Mouse (Mus musculus): ENCODE measurements around the gene Gm17467. TPM values are rescaled to one million over a fixed set of nuclear protein-coding genes. Genes with fewer than 3 reads are reported as not detected.
"Not testable (repeated sequence)": the region's sequence is repeated elsewhere in the genome, so short reads cannot be mapped to it uniquely, and the experiment has no call there.

Gene Gm17467
- not detected in 2 replicates for polyA plus RNA-seq (2014; fragmentation: Nextera tagmentation; extraction: Ambion mirVana)

GRCm38 (mm10) chrX:123704691-123705090 is at the start of gene Gm17467:
TSS of gene Gm17467 (minus strand) at chrX:123704791.
- not testable (repeated sequence) for H3K27ac ChIP-seq (replicated peaks; ENCODE audit: low read depth, low read length); ATAC-seq (replicated peaks; ENCODE audit: insufficient number of reproducible peaks, low FRiP score, low TSS enrichment, low read depth); H3K4me3 ChIP-seq (ENCODE audit: low read depth, low read length); H3K9ac ChIP-seq (replicated peaks; ENCODE audit: low read length); H3K36me3 ChIP-seq (replicated peaks; ENCODE audit: control insufficient read depth, insufficient read depth, low read depth, low read length); H3K4me2 ChIP-seq (ENCODE audit: low read depth, low read length); H3K27me3 ChIP-seq (ENCODE audit: control insufficient read depth, insufficient read depth, low read length); H3K9me3 ChIP-seq (replicated peaks; ENCODE audit: control insufficient read depth, low read length); DNase-seq (ENCODE audit: low spot score); H3K4me1 ChIP-seq (ENCODE audit: control insufficient read depth, insufficient read depth, low read length)
- no CpG with 5 or more reads among the region's 3 CpGs for WGBS

Other genes starting within 250 kb of the Gm17467 start
- not detected in 2 replicates for gene Cldn34c2, start 123.1 kb downstream of the Gm17467 start, polyA plus RNA-seq (2014; fragmentation: Nextera tagmentation; extraction: Ambion mirVana)
- not detected in 2 replicates for gene Cldn34c3, start 88.9 kb upstream of the Gm17467 start, polyA plus RNA-seq (2014; fragmentation: Nextera tagmentation; extraction: Ambion mirVana)